Mouse (Mus musculus): ENCODE results near the gene Alox5ap. TPM values are rescaled to one million over a fixed set of nuclear protein-coding genes. Genes with fewer than 3 reads are reported as not detected.

Alox5ap gene
- total RNA-seq, 2 experiments from 2014 or later, result 7.8 to 11.1 TPM

GRCm38 (mm10) chr5:149267493-149267892, 2.9 kb downstream of the Alox5ap start:
- DNase-seq (ENCODE audit: low spot score in 2 of 2), result no peak
- Histone ChIP-seq H3K4me3 (no peak overlapping the region), H3K27ac (no peak overlapping the region)
- no peak for TF ChIP-seq CTCF (conservative IDR thresholded peaks at IDR 0.05)

- Histone ChIP-seq H3K27ac (no peak overlapping the region), H3K4me3 (no peak overlapping the region)
- DNase-seq (ENCODE audit: low spot score in 2 of 2), result no peak
- TF ChIP-seq CTCF (conservative IDR thresholded peaks at IDR 0.05), result peak; percentile 40
These were observed 6.7 kb downstream of the Alox5ap start for GRCm38 (mm10) chr5:149271291-149271690.

- no peak for TF ChIP-seq CTCF (conservative IDR thresholded peaks at IDR 0.05)
- no peak for DNase-seq (ENCODE audit: low spot score in 2 of 2)
These were observed 8.0 kb downstream of the Alox5ap start for GRCm38 (mm10) chr5:149272535-149272934.

GRCm38 (mm10) chr5:149274390-149275104, 10.0 kb downstream of the Alox5ap start:
- no peak for TF ChIP-seq CTCF (conservative IDR thresholded peaks at IDR 0.05)
- no peak for DNase-seq (ENCODE audit: low spot score in 2 of 2)
- H3K4me3 ChIP-seq, result no peak overlapping the region
- H3K27ac ChIP-seq, result no peak overlapping the region

More at GRCm38 (mm10) chr5:149272535-149272934, 8.0 kb downstream of the Alox5ap start:
- no peak overlapping the region for H3K4me3 ChIP-seq
- no peak overlapping the region for H3K27ac ChIP-seq

- peak; percentile 61 for TF ChIP-seq CTCF (conservative IDR thresholded peaks at IDR 0.05)
- DNase-seq (ENCODE audit: low spot score in 2 of 2), result no peak
- no peak overlapping the region for H3K4me3 ChIP-seq
- no peak overlapping the region for H3K27ac ChIP-seq
These were observed 10.5 kb downstream of the Alox5ap start for GRCm38 (mm10) chr5:149275105-149275494.

- TF ChIP-seq CTCF (conservative IDR thresholded peaks at IDR 0.05), result no peak
- no peak for DNase-seq (ENCODE audit: low spot score in 2 of 2)
- Histone ChIP-seq H3K27ac (no peak overlapping the region), H3K4me3 (no peak overlapping the region)
These were observed 13.0 kb downstream of the Alox5ap start for GRCm38 (mm10) chr5:149277529-149277928.

GRCm38 (mm10) chr5:149279273-149279844, 14.8 kb downstream of the Alox5ap start:
- peak; percentile 16 to 46 for DNase-seq (ENCODE audit: low spot score in 2 of 2)
- peak overlapping the region; percentile 74; the same call in 1 of the 2 replicates for H3K27ac ChIP-seq

GRCm38 (mm10) chr5:149283009-149283408, 18.4 kb downstream of the Alox5ap start:
- TF ChIP-seq CTCF (conservative IDR thresholded peaks at IDR 0.05), result peak; percentile 76
- DNase-seq (ENCODE audit: low spot score in 2 of 2), result no peak
- no peak overlapping the region for H3K4me3 ChIP-seq
- H3K27ac ChIP-seq, result no peak overlapping the region

More at GRCm38 (mm10) chr5:149279273-149279844, 14.8 kb downstream of the Alox5ap start:
- TF ChIP-seq CTCF (conservative IDR thresholded peaks at IDR 0.05), result peak; percentile 70
- H3K4me3 ChIP-seq, result peak overlapping the region; percentile 35

GRCm38 (mm10) chr5:149283821-149284220, 19.3 kb downstream of the Alox5ap start:
- no peak for TF ChIP-seq CTCF (conservative IDR thresholded peaks at IDR 0.05)
- DNase-seq (ENCODE audit: low spot score in 2 of 2), result no peak
- no peak overlapping the region for H3K27ac ChIP-seq
- H3K4me3 ChIP-seq, result no peak overlapping the region

- TF ChIP-seq CTCF (conservative IDR thresholded peaks at IDR 0.05), result peak; percentile 45
These were observed 21.5 kb downstream of the Alox5ap start for GRCm38 (mm10) chr5:149286021-149286420.

GRCm38 (mm10) chr5:149287148-149288038, 22.8 kb downstream of the Alox5ap start:
- Histone ChIP-seq H3K27ac (peak overlapping the region; percentile 85), H3K4me3 (peak overlapping the region; percentile 53)
- TF ChIP-seq CTCF (conservative IDR thresholded peaks at IDR 0.05), result peak; percentile 61
- peak in 1 of 2 experiments; percentile 24 for DNase-seq (ENCODE audit: low spot score in 2 of 2)

More at GRCm38 (mm10) chr5:149286021-149286420, 21.5 kb downstream of the Alox5ap start:
- DNase-seq (ENCODE audit: low spot score in 2 of 2), result no peak
- Histone ChIP-seq H3K4me3 (no peak overlapping the region), H3K27ac (no peak overlapping the region)

GRCm38 (mm10) chr5:149291266-149291665, 26.7 kb downstream of the Alox5ap start:
- Histone ChIP-seq H3K4me3 (no peak overlapping the region), H3K27ac (no peak overlapping the region)
- no peak for DNase-seq (ENCODE audit: low spot score in 2 of 2)
- TF ChIP-seq CTCF (conservative IDR thresholded peaks at IDR 0.05), result no peak

- Histone ChIP-seq H3K4me3 (no peak overlapping the region), H3K27ac (peak overlapping the region; percentile 79)
- TF ChIP-seq CTCF (conservative IDR thresholded peaks at IDR 0.05), result no peak
- peak; percentile 38 to 74 for DNase-seq (ENCODE audit: low spot score in 2 of 2)
These were observed 28.5 kb downstream of the Alox5ap start for GRCm38 (mm10) chr5:149293071-149293470.

All from layer of hippocampus, adult 2 months (tissue).